Mouse (Mus musculus) liver, embryonic 11.5 days (tissue): ENCODE results near the gene Gm6370. TPM values are rescaled to one million over a fixed set of nuclear protein-coding genes. Genes with fewer than 3 reads are reported as not detected.

Experiments used
- polyA plus RNA-seq: library from polyadenylated mRNA; unstranded; fragments of >200 nt; fragmentation: Nextera tagmentation; extraction: Ambion mirVana; gene quantifications from 2 replicates; pipeline ENCODE4 v1.2.1, GENCODE M21; 2014

Gm6370 gene
- polyA plus RNA-seq, 1 experiment from 2014 or later, result not detected

Other genes starting within 250 kb of the Gm6370 start
- 0.18 and 0.40 TPM in 2 replicates for gene Wasf3, start 106.4 kb upstream of the Gm6370 start, polyA plus RNA-seq
- gene Gm6408, start 9.4 kb upstream of the Gm6370 start, polyA plus RNA-seq, result not detected in 2 replicates
- not detected in 2 replicates for gene 4930449I24Rik, start 11.0 kb downstream of the Gm6370 start, polyA plus RNA-seq
- not detected in 2 replicates for gene Gm3402, start 22.8 kb downstream of the Gm6370 start, polyA plus RNA-seq
- not detected in 2 replicates for gene Gm3404, start 34.4 kb downstream of the Gm6370 start, polyA plus RNA-seq
- not detected in 2 replicates for gene Gm3409, start 46.3 kb downstream of the Gm6370 start, polyA plus RNA-seq
- not detected in 2 replicates for gene Gm3415, start 64.8 kb downstream of the Gm6370 start, polyA plus RNA-seq
- 0.37 and 0.43 TPM in 2 replicates for gene Gpr12, start 93.9 kb downstream of the Gm6370 start, polyA plus RNA-seq